Mouse (Mus musculus) erythroblast, embryonic 14.5 days (primary cell): ENCODE results near the gene Whrn.

Source experiments
- GATA1 ChIP-seq: IDR thresholded peaks from 2 replicates; pipeline ENCODE4 v1.6.1; 2012; ENCODE audit warnings: low read length, inconsistent platforms, mixed read lengths
- TAL1 ChIP-seq: IDR thresholded peaks from 3 replicates; pipeline ENCODE4 v1.6.1; 2012; ENCODE audit warnings: low read length, inconsistent platforms, mixed read lengths

- TF ChIP-seq GATA1: no peak
- TF ChIP-seq TAL1: no peak
Observed at GRCm38 (mm10) chr4:63467338-63467737, 28.5 kb downstream of the Whrn start.
